Mouse (Mus musculus) bone marrow macrophage, adult 2 months (primary cell): ENCODE measurements at regions not wholly inside any gene's neighbourhood (a gene's known extent, or its start where the extent isn't known, plus 50 kb on each side); places are given as distances from the start of the nearest gene placed in this dataset.

Experiments used
- H3K27ac ChIP-seq: 2 replicates; pipeline ENCODE4 v1.5.1; 2012; ENCODE audit warnings: low read depth, low read length; ENCODE audit not compliant: insufficient read depth
- H3K4me1 ChIP-seq: 2 replicates; pipeline ENCODE4 v1.6.1; 2012; ENCODE audit warnings: low read length; ENCODE audit not compliant: control insufficient read depth, insufficient read depth
- H3K4me3 ChIP-seq: 2 replicates; pipeline ENCODE4 v1.5.1; 2012; ENCODE audit warnings: mild to moderate bottlenecking, low read length, moderate library complexity; ENCODE audit not compliant: insufficient read depth
- CTCF ChIP-seq: IDR thresholded peaks from 2 replicates; pipeline ENCODE4 v1.5.1; 2012; ENCODE audit warnings: low read depth, mild to moderate bottlenecking, low read length, moderate library complexity
- POLR2A ChIP-seq: IDR thresholded peaks from 2 replicates; pipeline ENCODE4 v1.6.1; 2012; ENCODE audit warnings: mild to moderate bottlenecking, low read depth, low read length, borderline replicate concordance

DNA sequence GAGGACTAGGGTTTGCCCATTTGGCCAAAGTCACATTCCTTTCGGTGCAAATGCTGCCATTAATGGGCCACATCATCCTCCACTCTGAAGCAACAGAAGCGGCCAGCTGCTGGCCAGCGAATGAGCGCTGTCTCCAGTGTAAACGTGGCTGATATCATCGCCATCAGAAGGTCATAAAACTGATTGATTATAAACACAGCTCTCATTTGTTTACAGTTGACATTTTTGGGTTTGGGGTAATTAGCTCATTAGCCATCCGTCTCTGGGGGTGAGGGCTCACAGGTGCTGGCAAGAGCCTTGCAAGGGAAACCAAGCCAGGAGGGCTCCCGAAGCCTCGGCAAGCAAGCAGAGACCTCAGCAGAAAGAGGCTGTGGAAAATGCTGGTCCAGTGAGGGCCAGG lies 101.1 kb upstream of the Bmp4 start:
- no peak overlapping the region for H3K4me3 ChIP-seq
- H3K4me1 ChIP-seq = no peaks in the 10 kb centered on the region
- TF ChIP-seq POLR2A (no peak), CTCF (no peak)
- no peak overlapping the region for H3K27ac ChIP-seq

DNA sequence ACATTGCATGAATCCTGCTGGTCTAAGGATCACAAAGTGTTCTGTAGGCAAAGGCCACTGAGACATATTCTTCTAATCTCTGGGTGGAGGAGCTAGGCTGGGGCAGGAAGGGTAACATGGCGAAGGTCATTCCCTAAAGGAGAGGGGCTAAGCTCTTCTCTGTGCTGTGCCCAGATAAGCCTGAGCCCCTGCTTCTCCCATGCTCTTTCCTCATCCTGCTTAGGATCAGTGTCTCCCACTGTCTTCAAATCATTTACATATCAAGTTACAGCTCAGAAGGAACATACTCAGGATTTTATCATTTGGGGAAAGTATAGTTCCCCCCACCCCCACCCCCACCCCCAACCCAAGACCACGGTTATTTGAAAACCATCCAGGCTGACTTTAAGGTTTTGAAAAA lies 100.7 kb upstream of the Bmp4 start:
- Histone ChIP-seq H3K4me1 (no peaks in the 10 kb centered on the region), H3K27ac (no peak overlapping the region), H3K4me3 (no peak overlapping the region)
- no peak for TF ChIP-seq CTCF
- no peak for TF ChIP-seq POLR2A

DNA sequence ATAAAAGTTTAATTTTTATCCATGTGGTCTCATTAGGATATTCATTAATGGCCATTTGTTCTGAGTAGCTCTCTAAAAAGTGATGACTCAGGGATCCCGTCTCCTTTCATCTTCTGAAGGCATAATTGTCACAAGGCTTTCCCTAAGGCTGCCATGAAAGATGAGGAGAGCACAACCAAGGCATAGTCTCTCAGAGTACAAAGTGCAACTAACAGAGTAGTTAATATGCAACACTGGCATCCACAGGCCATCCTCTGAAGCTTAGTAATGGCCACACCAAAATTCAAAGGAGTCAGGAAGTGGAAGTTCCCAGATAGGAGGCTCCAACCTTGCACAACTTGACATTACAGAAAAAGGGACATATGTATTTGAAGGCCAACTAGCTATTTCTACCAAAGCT lies 97.1 kb upstream of the Bmp4 start:
- no peaks in the 10 kb centered on the region for H3K4me1 ChIP-seq
- TF ChIP-seq POLR2A = no peak
- TF ChIP-seq CTCF = no peak

DNA sequence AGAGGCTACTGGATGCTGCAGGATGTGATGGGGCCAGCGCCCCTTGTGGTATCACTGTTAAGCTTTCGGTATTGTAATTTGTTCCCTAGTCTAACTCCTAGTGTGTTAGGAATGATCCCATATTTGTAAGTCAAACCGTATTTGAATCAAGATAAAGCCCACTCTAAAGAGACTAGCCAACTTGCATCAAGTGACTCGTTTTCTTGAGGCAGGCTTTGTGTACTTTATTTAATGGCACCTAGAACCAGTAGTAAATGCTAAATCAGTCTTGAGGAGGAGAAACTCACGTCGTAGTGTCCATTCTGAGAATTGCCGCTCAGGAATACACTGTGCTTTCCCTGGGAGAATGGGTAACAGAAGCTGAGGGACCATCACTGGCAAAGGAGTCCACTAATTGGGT lies 89.9 kb upstream of the Bmp4 start:
- TF ChIP-seq CTCF (no peak), POLR2A (no peak)
- Histone ChIP-seq H3K27ac (no peak overlapping the region), H3K4me3 (no peak overlapping the region), H3K4me1 (no peaks in the 10 kb centered on the region)

More for the DNA sequence above, 97.1 kb upstream of the Bmp4 start:
- H3K27ac ChIP-seq = no peak overlapping the region
- no peak overlapping the region for H3K4me3 ChIP-seq

DNA sequence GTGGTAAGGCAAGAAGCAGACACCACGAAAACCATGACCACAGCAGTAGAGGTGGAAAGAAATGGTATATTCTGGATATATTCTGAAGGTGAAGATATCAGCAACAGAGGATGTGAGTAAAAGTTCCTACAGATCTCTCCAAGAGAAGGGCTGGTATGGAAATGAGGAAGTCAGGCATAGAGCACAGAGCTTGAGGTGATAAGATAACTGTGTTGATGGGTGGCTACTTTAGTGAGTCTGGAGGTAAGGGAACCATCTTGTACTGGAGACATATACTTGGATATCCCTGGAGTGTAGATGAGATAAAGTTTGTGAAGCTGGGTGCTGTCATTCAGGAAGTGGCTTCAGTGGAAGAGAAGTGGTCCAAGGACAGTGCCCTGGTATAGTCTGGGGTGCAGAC lies 85.5 kb upstream of the Bmp4 start:
- Histone ChIP-seq H3K4me3 (no peak overlapping the region), H3K4me1 (no peaks in the 10 kb centered on the region), H3K27ac (no peak overlapping the region)
- TF ChIP-seq CTCF (no peak), POLR2A (no peak)

DNA sequence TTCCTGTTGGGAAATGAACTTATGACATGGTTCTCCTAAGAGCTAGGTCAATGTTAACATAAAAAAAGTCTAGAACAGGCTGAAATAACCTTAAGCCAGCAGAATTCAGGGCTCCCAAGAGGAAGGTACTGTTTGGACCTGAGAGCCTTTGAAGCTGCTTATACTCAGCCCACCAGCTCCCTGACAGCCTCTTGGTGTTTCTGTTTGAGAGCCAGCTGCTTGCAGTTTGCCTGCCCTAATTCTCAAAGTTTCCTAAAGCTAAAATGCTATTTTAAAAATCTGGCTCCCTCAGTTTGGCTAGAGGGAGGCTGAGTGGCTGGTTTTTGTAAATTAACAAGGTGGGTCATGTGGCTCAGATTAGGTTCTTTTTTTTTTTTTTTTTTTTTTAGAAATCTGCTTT lies 72.5 kb upstream of the Bmp4 start:
- Histone ChIP-seq H3K4me3 (no peak overlapping the region), H3K27ac (no peak overlapping the region), H3K4me1 (no peaks in the 10 kb centered on the region)
- TF ChIP-seq POLR2A (no peak), CTCF (no peak)

DNA sequence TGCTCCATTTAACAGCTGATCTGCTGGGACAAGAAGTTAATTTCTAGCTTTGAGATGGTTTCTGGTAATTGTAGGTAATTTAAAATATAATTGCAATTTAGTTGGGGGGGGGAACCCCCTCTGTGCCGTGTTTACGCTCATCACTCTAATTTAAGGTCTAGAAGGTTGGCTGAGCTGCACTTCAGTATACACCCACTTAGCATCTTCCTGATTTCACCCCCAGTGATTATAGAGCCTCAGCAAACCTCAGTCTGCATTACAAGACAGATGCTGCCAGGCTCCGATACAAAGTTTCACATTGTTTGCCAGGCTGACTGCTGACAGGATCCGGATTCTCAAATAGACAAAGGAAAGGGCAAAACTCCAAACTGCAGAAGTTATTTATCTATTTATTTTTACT lies 71.5 kb upstream of the Bmp4 start:
- TF ChIP-seq CTCF (no peak), POLR2A (no peak)
- Histone ChIP-seq H3K4me3 (no peak overlapping the region), H3K4me1 (no peaks in the 10 kb centered on the region), H3K27ac (no peak overlapping the region)

DNA sequence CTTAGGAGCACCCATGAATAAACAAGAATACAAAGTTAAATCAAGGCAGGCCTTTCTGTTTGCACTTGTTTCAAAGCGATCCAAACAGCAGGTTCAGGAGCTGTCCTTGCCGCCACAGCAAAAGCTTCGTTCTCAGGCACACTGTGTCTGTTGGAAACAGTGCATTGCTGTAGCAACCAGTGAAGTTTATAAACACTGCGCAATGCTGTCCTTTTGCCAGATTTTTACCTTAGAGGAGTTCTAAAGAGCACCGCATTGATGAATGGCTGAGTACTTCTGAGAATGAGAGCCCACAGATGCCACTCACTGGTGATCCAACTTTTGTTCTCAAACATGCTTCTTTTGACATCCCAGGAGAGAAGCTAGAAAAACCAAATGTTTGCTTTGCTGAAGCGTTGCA lies 64.0 kb upstream of the Bmp4 start:
- Histone ChIP-seq H3K27ac (no peak overlapping the region), H3K4me1 (no peaks in the 10 kb centered on the region), H3K4me3 (no peak overlapping the region)
- TF ChIP-seq CTCF (no peak), POLR2A (no peak)

DNA sequence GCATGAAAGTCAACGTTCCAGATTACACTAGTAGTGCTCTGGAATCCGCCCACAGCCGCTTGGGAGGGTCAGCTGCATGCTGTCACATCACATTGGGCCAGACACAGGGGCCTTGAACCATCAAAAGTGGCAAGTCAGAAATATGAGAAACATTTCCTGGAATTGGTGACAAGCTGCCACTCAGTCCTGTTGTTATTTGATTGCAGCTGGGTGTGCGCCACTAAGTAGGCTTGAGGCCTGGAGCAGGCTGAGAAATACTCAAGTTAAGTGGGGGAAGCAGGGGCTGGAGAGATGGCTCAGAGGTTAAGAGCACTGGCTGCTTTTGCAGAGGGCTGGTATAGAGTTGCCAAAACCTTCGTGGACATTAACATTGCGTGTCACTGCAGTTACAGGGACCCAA lies 51.2 kb upstream of the Bmp4 start:
- Histone ChIP-seq H3K4me3 (no peak overlapping the region), H3K4me1 (no peaks in the 10 kb centered on the region), H3K27ac (no peak overlapping the region)
- TF ChIP-seq CTCF (no peak), POLR2A (no peak)
